Mouse (Mus musculus) small intestine, adult 2 months (tissue): ENCODE measurements around the gene Aplp1.

ENCODE experiments used
- CTCF ChIP-seq: fragments of 200-500 bp; IDR thresholded peaks from 2 replicates; pipeline ENCODE4 v1.5.1; 2012; ENCODE audit warnings: low read depth, mild to moderate bottlenecking, control low read depth, inconsistent platforms, low read length, moderate library complexity, mixed read lengths; ENCODE audit not compliant: insufficient replicate concordance, insufficient read length; ENCODE audit errors: extremely low read depth
- POLR2A ChIP-seq: fragments of 200-500 bp; IDR thresholded peaks from 2 replicates; pipeline ENCODE4 v1.6.1; 2012; ENCODE audit warnings: low read depth, mild to moderate bottlenecking, control low read depth, inconsistent platforms, low read length, moderate library complexity

GRCm38 (mm10) chr7:30399671-30400070 lies 45.7 kb downstream of the Aplp1 start:
- TF ChIP-seq CTCF (no peak), POLR2A (no peak)
